Mouse (Mus musculus) liver, embryonic 16.5 days (tissue): ENCODE results near the gene Ftl1. TPM values are rescaled to one million over a fixed set of nuclear protein-coding genes. Genes with fewer than 3 reads are reported as not detected.

Experiments used
- ATAC-seq: fragments of 200-750 bp; cut with Nextera tagmentation; 2 replicates; pipeline ENCODE4 v1.8.0; 2017; ENCODE audit warnings: low read depth, mild to moderate bottlenecking, moderate number of reproducible peaks, moderate library complexity
- H3K27ac ChIP-seq: fragments of 300-500 bp; sonication (generic); 2 replicates; pipeline ENCODE4 v1.5.1; 2014; ENCODE audit warnings: mild to moderate bottlenecking, low read length
- H3K27me3 ChIP-seq: fragments of 300-500 bp; sonication (generic); 2 replicates; pipeline ENCODE4 v1.6.1; 2014; ENCODE audit warnings: low read depth, low read length, mixed read lengths; ENCODE audit not compliant: control insufficient read depth, insufficient read depth
- H3K36me3 ChIP-seq: fragments of 300-500 bp; sonication (generic); 2 replicates; pipeline ENCODE4 v1.6.1; 2014; ENCODE audit warnings: mild to moderate bottlenecking; ENCODE audit not compliant: control insufficient read depth, insufficient read depth
- H3K4me1 ChIP-seq: fragments of 300-500 bp; sonication (generic); 2 replicates; pipeline ENCODE4 v1.6.1; 2014; ENCODE audit warnings: low read depth, low read length, mixed read lengths; ENCODE audit not compliant: control insufficient read depth
- H3K4me2 ChIP-seq: fragments of 300-500 bp; sonication (generic); 2 replicates; pipeline ENCODE4 v1.6.1; 2014; ENCODE audit warnings: low read depth, low read length, mixed read lengths
- H3K4me3 ChIP-seq: fragments of 300-500 bp; sonication (generic); 2 replicates; pipeline ENCODE4 v1.5.1; 2014; ENCODE audit warnings: low read depth, mild to moderate bottlenecking, low read length
- H3K9ac ChIP-seq: fragments of 300-500 bp; sonication (generic); 2 replicates; pipeline ENCODE4 v1.6.1; 2014; ENCODE audit warnings: low read depth, low read length
- H3K9me3 ChIP-seq: fragments of 300-500 bp; sonication (generic); replicated peaks from 2 replicates; pipeline ENCODE4 v1.6.1; 2016; ENCODE audit warnings: low read length; ENCODE audit not compliant: control insufficient read depth
- WGBS: fragments of 180-500 bp; shearing (Covaris S2); extraction: QIAGEN DNeasy Blood & Tissue Kit; methylation state at CpG from one replicate; pipeline ENCODE4 v1.1.7; 2014; ENCODE audit not compliant: insufficient replicate concordance; 5-methylcytosine and 5-hydroxymethylcytosine counted together
- polyA plus RNA-seq: library from polyadenylated mRNA; unstranded; fragments of >200 nt; fragmentation: Nextera tagmentation; extraction: Ambion mirVana; gene quantifications from 2 replicates; pipeline ENCODE4 v1.2.1, GENCODE M21; 2015

Gene Ftl1
- polyA plus RNA-seq, 1 experiment from 2014 or later, result 6,125 TPM

GRCm38 (mm10) chr7:45449974-45450373 is 9.7 kb downstream of the Ftl1 start:
- H3K9ac ChIP-seq, result no peak overlapping the region
- peaks cover 14% of the 10 kb centered on the region for H3K4me1 ChIP-seq
- H3K4me2 ChIP-seq, result no peak overlapping the region
- H3K4me3 ChIP-seq, result no peak overlapping the region
- no peaks in the 10 kb centered on the region for H3K27me3 ChIP-seq
- H3K36me3 ChIP-seq, result peaks cover 5% of the 10 kb centered on the region
- H3K27ac ChIP-seq, result no peak overlapping the region
- ATAC-seq, result no peak
- no peaks in the 10 kb centered on the region for H3K9me3 ChIP-seq
- 84% methylated on average over 1 of the region's 1 CpGs for WGBS

- Histone ChIP-seq H3K4me1 (peaks cover 14% of the 10 kb centered on the region), H3K27ac (no peak overlapping the region), H3K4me2 (0 out of 2 replicates have a peak overlapping the region, but pooled peaks have one; percentile 18), H3K36me3 (no peaks in the 10 kb centered on the region; the same call in 1 of the 2 replicates), H3K9ac (no peak overlapping the region), H3K4me3 (no peak overlapping the region), H3K9me3 (no peaks in the 10 kb centered on the region), H3K27me3 (no peaks in the 10 kb centered on the region)
- ATAC-seq, result peak; percentile 49; the same call in 1 of the 2 replicates
- WGBS, result 25% methylated on average over 11 of the region's 11 CpGs
Measured at GRCm38 (mm10) chr7:45447325-45447990, 12.2 kb downstream of the Ftl1 start.

DNA sequence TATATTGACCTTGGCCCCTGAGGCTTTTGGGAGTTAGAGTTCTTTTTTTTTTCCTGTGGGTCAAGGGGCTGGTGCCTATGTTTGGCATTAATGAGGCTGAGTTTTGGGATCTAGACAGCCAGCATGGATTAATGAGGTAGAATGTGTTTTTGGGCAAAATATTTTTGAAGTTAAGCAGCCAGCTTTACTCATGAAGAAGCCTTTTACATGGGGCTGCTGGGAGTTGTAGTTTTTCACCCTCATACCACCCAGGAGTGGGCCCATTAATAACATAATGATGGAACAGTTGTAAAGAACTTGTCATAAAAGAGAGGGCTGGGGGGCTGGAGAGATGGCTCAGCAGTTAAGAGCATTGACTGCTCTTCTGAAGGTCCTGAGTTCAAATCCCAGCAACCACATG is 13.1 kb downstream of the Ftl1 start:
- Histone ChIP-seq H3K9me3 (no peaks in the 10 kb centered on the region), H3K27me3 (no peaks in the 10 kb centered on the region), H3K9ac (no peak overlapping the region), H3K36me3 (no peaks in the 10 kb centered on the region; the same call in 1 of the 2 replicates), H3K4me1 (peaks cover 10% of the 10 kb centered on the region), H3K4me2 (no peak overlapping the region), H3K4me3 (no peak overlapping the region), H3K27ac (no peak overlapping the region)
- no peak for ATAC-seq

DNA sequence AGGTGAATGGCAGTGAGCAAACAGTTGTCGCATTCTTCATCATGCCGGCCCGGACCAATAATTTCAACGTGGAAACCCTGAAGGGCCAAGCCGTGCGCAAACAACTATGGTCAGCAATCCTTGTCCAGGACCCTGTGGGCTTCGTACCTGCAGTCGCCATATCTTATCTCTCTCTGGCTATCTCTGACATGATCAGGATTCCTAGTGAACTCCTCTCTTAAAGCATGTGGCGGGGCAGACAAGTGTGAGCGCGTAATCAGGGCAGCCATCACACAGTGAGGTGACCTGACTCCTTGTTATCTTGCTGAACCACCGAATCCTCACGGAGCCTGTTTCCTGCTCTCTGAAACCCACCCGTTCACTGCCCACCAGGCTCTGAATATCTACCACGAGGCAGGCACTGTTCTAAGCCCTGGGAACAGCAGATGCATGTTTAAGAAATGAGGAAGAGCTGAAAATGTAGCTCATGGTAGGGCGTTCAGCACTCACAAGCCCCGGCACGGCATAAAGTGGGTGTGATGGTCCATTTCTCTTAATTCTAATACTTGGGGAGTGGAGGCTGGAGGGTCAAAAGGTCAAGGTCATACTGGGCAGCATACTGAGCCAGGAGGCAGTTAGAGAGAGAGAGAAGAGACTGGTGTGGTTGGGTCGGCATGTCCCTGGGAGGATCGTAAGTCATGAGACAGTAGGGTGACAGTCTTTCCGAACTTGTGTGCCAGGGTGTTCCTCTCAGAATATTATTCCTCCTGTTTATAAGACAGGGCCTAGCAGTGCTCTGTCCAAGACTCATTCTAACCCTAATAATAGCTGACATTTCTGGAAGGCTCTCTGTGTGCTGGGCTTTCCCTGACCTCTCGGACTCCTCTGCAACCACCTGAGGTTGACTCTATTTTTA is 15.9 kb downstream of the Ftl1 start:
- H3K4me1 ChIP-seq, result peaks cover 5% of the 10 kb centered on the region
- WGBS, result 56% methylated on average over 22 of the region's 22 CpGs
- no peak overlapping the region for H3K9ac ChIP-seq
- no peak overlapping the region for H3K4me2 ChIP-seq
- no peak overlapping the region for H3K4me3 ChIP-seq
- no peak for ATAC-seq
- no peaks in the 10 kb centered on the region for H3K27me3 ChIP-seq
- no peaks in the 10 kb centered on the region for H3K9me3 ChIP-seq
- peaks cover 2% of the 10 kb centered on the region; the same call in 1 of the 2 replicates for H3K36me3 ChIP-seq
- H3K27ac ChIP-seq, result no peak overlapping the region

DNA sequence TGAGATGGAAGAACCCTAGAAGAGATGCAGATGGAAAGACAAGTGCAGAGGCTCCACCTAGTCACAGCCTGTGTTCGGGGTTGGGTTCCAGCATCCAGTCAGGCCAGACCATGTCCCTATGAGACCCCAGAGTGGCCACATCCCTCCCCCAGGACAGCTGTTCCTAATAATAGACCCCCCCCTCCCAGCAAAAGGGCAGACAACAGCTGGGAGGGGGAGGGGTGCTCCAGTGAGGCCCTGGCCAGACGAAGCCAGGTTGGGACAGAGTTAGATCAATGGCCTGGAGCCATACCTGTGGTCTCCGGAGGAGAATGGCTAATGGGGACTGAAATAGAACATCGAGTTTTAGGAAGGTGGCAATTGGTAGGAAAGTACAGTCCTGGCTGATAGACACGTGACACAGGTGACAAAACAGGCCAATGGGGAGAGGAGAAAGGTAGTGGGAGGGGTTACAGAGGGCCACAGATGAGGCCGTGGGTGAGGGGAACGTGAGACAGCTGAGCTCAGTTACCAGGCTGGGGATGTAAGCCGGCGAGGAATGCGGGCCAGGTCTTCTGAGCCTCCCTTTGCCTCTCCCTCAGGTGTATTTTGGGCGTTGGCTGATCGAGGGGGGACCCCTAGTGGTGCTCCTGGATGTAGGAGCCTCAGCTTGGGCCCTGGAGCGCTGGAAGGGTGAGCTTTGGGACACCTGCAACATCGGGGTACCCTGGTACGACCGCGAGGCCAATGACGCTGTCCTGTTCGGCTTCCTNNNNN is 22.0 kb downstream of the Ftl1 start, which contains the start of gene Ruvbl2:
Gene Ruvbl2 (minus strand): TSS at position 576 of the 756 bp plus-strand sequence.
- Histone ChIP-seq H3K4me2 (no peak within 1 kb of the TSS; the same call in 1 of the 2 replicates), H3K36me3 (peaks cover 2% of the 10 kb centered on the region; the same call in 1 of the 2 replicates), H3K27me3 (no peaks in the 10 kb centered on the region), H3K9ac (no peak within 1 kb of the TSS), H3K4me3 (no peak within 1 kb of the TSS), H3K4me1 (peaks cover 27% of the 10 kb centered on the region), H3K9me3 (no peaks in the 10 kb centered on the region), H3K27ac (no peak within 1 kb of the TSS)
- ATAC-seq, result no peak
- WGBS, result 41% methylated on average over 19 of the region's 19 CpGs

GRCm38 (mm10) chr7:45437046-45437445 is 22.6 kb downstream of the Ftl1 start:
- H3K9ac ChIP-seq, result no peak overlapping the region
- H3K27ac ChIP-seq, result no peak overlapping the region
- 49% methylated on average over 6 of the region's 6 CpGs for WGBS
- H3K4me1 ChIP-seq, result peaks cover 28% of the 10 kb centered on the region
- no peak overlapping the region for H3K4me3 ChIP-seq
- H3K27me3 ChIP-seq, result no peaks in the 10 kb centered on the region
- no peak for ATAC-seq
- H3K4me2 ChIP-seq, result no peak overlapping the region
- H3K36me3 ChIP-seq, result peaks cover 2% of the 10 kb centered on the region; the same call in 1 of the 2 replicates
- H3K9me3 ChIP-seq, result no peaks in the 10 kb centered on the region

DNA sequence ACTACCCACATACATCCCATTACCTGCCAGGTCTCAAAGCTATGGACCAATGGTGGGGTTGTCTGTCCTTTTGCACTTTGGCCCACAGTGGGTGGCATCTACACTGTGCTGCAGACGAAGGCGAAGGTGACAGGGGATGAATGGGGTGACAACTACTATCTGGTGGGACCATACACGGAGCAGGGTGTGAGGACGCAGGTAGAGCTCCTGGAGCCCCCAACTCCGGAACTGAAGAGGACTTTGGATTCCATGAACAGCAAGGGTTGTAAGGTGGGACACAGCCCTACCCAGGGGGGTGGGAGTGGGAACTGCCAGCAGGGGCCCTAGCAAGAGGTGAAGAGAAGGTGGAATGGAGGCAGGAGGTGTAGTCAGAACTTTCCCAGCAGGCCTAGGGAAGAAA is 23.2 kb downstream of the Ftl1 start:
- Histone ChIP-seq H3K4me3 (no peak overlapping the region), H3K36me3 (peaks cover 2% of the 10 kb centered on the region; the same call in 1 of the 2 replicates), H3K27me3 (no peaks in the 10 kb centered on the region), H3K4me2 (no peak overlapping the region), H3K4me1 (peaks cover 28% of the 10 kb centered on the region), H3K9ac (no peak overlapping the region), H3K27ac (no peak overlapping the region), H3K9me3 (no peaks in the 10 kb centered on the region)
- no peak for ATAC-seq
- WGBS, result 74% methylated on average over 5 of the region's 5 CpGs

GRCm38 (mm10) chr7:45435038-45435437 is 24.6 kb downstream of the Ftl1 start:
- Histone ChIP-seq H3K27me3 (no peaks in the 10 kb centered on the region), H3K36me3 (peaks cover 2% of the 10 kb centered on the region; the same call in 1 of the 2 replicates), H3K4me3 (peak overlapping the region; percentile 66), H3K9me3 (no peaks in the 10 kb centered on the region), H3K4me2 (peak overlapping the region; percentile 82), H3K27ac (peak overlapping the region; percentile 71), H3K4me1 (peaks cover 28% of the 10 kb centered on the region), H3K9ac (peak overlapping the region; percentile 72)
- ATAC-seq, result no peak
- 4% methylated on average over 16 of the region's 16 CpGs for WGBS
